Mouse (Mus musculus) urinary bladder, postnatal 10 days (tissue): Measurements from ENCODE around the gene Tmem80.
A peak's percentile ranks its signal among the peaks of the same experiment; 100 is the strongest.

Source experiments
- DNase-seq: peaks from one replicate; pipeline ENCODE4 v3.0.0; 2022; ENCODE audit warnings: low spot score

Tmem80 gene

GRCm38 (mm10) chr7:141327469-141328372 is at the start of gene Tmem80, which contains the start of gene Deaf1:
Gene Tmem80, plus strand, starts transcription at chr7:141327739.
Gene Deaf1, minus strand, starts transcription at chr7:141327690.
- peak; percentile 99 for DNase-seq

GRCm38 (mm10) chr7:141278766-141279590 is 48.6 kb upstream of the Tmem80 start, which contains the start of gene Sct:
Gene Sct, minus strand, starts transcription at chr7:141279133.
- DNase-seq: no peak

- DNase-seq: no peak
These were observed 46.1 kb upstream of the Tmem80 start for GRCm38 (mm10) chr7:141281442-141281841.

- no peak for DNase-seq
These were observed 44.8 kb upstream of the Tmem80 start for GRCm38 (mm10) chr7:141282756-141283155.

GRCm38 (mm10) chr7:141288042-141288441 is 39.5 kb upstream of the Tmem80 start:
- DNase-seq: no peak

- DNase-seq: no peak
These were observed 35.5 kb upstream of the Tmem80 start, which contains the start of gene Drd4 for GRCm38 (mm10) chr7:141291921-141292582. Gene Drd4, plus strand, starts transcription at chr7:141292006.

- DNase-seq: no peak
These were observed 34.8 kb upstream of the Tmem80 start for GRCm38 (mm10) chr7:141292583-141293388.

- no peak for DNase-seq
These were observed 33.6 kb upstream of the Tmem80 start for GRCm38 (mm10) chr7:141293852-141294471.

- no peak for DNase-seq
These were observed 33.1 kb upstream of the Tmem80 start for GRCm38 (mm10) chr7:141294479-141294878.

- DNase-seq: no peak
These were observed 29.5 kb upstream of the Tmem80 start for GRCm38 (mm10) chr7:141297926-141298650.

- no peak for DNase-seq
These were observed 28.4 kb upstream of the Tmem80 start for GRCm38 (mm10) chr7:141299175-141299574.

- DNase-seq: no peak
These were observed 26.2 kb upstream of the Tmem80 start for GRCm38 (mm10) chr7:141301386-141301785.

GRCm38 (mm10) chr7:141302702-141303268 is 24.8 kb upstream of the Tmem80 start:
- DNase-seq: no peak

GRCm38 (mm10) chr7:141304537-141304936 is 23.0 kb upstream of the Tmem80 start:
- DNase-seq: no peak

GRCm38 (mm10) chr7:141314416-141314815 is 13.1 kb upstream of the Tmem80 start:
- no peak for DNase-seq

GRCm38 (mm10) chr7:141315076-141315475 is 12.5 kb upstream of the Tmem80 start:
- DNase-seq: no peak

GRCm38 (mm10) chr7:141315974-141316373 is 11.6 kb upstream of the Tmem80 start:
- no peak for DNase-seq

GRCm38 (mm10) chr7:141317619-141318132 is 9.9 kb upstream of the Tmem80 start:
- DNase-seq: no peak

- no peak for DNase-seq
These were observed 8.1 kb upstream of the Tmem80 start for GRCm38 (mm10) chr7:141319446-141319845.
